Mouse (Mus musculus) bone marrow macrophage, adult 2 months (primary cell): Measurements from ENCODE around the gene Smg6. TPM values are rescaled to one million over a fixed set of nuclear protein-coding genes. Genes with fewer than 3 reads are reported as not detected.
A peak's percentile ranks its signal among the peaks of the same experiment; 100 is the strongest.

Source experiments
- H3K27ac ChIP-seq: 2 replicates; pipeline ENCODE4 v1.5.1; 2012; ENCODE audit warnings: low read depth, low read length; ENCODE audit not compliant: insufficient read depth
- H3K4me1 ChIP-seq: 2 replicates; pipeline ENCODE4 v1.6.1; 2012; ENCODE audit warnings: low read length; ENCODE audit not compliant: control insufficient read depth, insufficient read depth
- H3K4me3 ChIP-seq: 2 replicates; pipeline ENCODE4 v1.5.1; 2012; ENCODE audit warnings: mild to moderate bottlenecking, low read length, moderate library complexity; ENCODE audit not compliant: insufficient read depth
- CTCF ChIP-seq: IDR thresholded peaks from 2 replicates; pipeline ENCODE4 v1.5.1; 2012; ENCODE audit warnings: low read depth, mild to moderate bottlenecking, low read length, moderate library complexity
- POLR2A ChIP-seq: IDR thresholded peaks from 2 replicates; pipeline ENCODE4 v1.6.1; 2012; ENCODE audit warnings: mild to moderate bottlenecking, low read depth, low read length, borderline replicate concordance
- polyA plus RNA-seq: library from polyadenylated mRNA; stranded (reverse); fragments of >200 nt; gene quantifications from 2 replicates; pipeline ENCODE4 v1.2.4, GENCODE M21; 2012; ENCODE audit not compliant: missing spikeins, insufficient read depth, insufficient read length

The Smg6 gene
- polyA plus RNA-seq, 1 experiment: 14.7 TPM

DNA sequence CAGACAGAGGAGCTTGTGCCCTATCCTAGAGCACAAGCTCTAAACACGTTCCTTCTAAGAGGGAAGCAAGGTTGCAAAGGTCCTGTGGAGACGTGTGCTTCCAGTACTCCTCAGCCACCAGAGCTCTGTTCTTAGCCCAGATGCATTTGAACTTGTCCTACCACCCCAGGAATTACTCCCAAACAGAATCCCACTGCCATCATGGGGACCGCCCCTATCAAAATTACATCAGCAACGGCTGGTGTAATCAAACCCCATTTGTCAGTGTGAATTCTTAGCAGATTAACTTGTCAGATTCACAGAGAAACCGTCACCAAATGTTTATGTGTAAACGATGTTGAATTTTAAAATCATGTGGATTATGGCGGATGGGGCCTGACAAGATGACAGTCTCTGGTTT, 235.3 kb downstream of the Smg6 start:
- H3K4me1 ChIP-seq: no peaks in the 10 kb centered on the region
- no peak overlapping the region for H3K27ac ChIP-seq
- TF ChIP-seq POLR2A (no peak), CTCF (no peak)
- H3K4me3 ChIP-seq: no peak overlapping the region

- no peak overlapping the region for H3K4me3 ChIP-seq
- TF ChIP-seq POLR2A: no peak
- TF ChIP-seq CTCF: no peak
- H3K4me1 ChIP-seq: no peaks in the 10 kb centered on the region
- no peak overlapping the region for H3K27ac ChIP-seq
Observed at GRCm38 (mm10) chr11:75161417-75162008, 235.9 kb downstream of the Smg6 start.

- Histone ChIP-seq H3K27ac (no peak overlapping the region), H3K4me1 (no peaks in the 10 kb centered on the region)
Observed at GRCm38 (mm10) chr11:75162591-75163080, 237.0 kb downstream of the Smg6 start.

DNA sequence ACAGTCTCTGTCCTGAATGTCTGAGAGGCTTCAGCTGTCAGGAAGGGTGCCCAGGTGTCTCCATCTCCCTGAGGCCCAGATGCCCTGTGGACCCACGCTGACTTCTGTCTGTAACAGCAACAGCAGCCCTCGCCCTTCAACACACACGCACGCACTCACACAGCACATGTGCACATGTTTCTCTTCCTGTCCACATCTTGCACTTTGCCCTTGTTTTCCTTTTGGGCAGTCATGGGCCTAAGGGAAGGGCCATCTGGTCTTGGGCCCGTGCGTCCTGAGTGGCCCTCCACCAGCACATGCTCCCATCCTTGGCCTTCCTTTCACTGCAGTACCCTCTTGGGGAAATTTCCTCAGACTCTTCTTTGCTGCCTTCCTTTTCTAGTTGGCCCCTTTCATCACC, 237.8 kb downstream of the Smg6 start:
- Histone ChIP-seq H3K4me3 (no peak overlapping the region), H3K4me1 (no peaks in the 10 kb centered on the region), H3K27ac (no peak overlapping the region)
- TF ChIP-seq POLR2A: no peak
- no peak for TF ChIP-seq CTCF

More at GRCm38 (mm10) chr11:75162591-75163080, 237.0 kb downstream of the Smg6 start:
- no peak overlapping the region for H3K4me3 ChIP-seq
- TF ChIP-seq POLR2A (no peak), CTCF (no peak)

DNA sequence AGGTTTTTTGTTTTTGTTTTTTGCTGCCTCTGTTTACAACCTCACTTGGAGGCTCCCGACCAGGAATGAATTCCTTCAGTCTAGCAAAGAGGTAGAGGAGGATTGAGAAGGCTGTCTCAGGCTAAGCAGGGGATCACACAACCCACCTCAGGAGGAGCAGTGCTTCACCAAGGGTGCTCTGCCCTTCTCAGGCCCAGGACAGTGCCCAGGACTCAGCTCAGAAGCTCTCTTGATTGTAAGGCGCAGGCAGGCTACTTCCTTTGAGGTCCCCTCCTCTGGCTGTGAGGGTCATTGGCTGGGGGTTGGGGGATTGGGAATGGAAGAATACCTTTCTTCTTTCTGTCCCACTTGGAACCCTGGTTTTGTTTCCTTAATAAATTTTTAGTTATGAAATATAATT, 238.4 kb downstream of the Smg6 start:
- Histone ChIP-seq H3K4me3 (no peak overlapping the region), H3K27ac (no peak overlapping the region), H3K4me1 (no peaks in the 10 kb centered on the region)
- TF ChIP-seq POLR2A: no peak
- TF ChIP-seq CTCF: no peak

- H3K4me1 ChIP-seq: peaks cover 4% of the 10 kb centered on the region; the same call in 1 of the 2 replicates
- TF ChIP-seq CTCF: no peak
- no peak for TF ChIP-seq POLR2A
Observed at GRCm38 (mm10) chr11:75164750-75165149, 239.1 kb downstream of the Smg6 start.

DNA sequence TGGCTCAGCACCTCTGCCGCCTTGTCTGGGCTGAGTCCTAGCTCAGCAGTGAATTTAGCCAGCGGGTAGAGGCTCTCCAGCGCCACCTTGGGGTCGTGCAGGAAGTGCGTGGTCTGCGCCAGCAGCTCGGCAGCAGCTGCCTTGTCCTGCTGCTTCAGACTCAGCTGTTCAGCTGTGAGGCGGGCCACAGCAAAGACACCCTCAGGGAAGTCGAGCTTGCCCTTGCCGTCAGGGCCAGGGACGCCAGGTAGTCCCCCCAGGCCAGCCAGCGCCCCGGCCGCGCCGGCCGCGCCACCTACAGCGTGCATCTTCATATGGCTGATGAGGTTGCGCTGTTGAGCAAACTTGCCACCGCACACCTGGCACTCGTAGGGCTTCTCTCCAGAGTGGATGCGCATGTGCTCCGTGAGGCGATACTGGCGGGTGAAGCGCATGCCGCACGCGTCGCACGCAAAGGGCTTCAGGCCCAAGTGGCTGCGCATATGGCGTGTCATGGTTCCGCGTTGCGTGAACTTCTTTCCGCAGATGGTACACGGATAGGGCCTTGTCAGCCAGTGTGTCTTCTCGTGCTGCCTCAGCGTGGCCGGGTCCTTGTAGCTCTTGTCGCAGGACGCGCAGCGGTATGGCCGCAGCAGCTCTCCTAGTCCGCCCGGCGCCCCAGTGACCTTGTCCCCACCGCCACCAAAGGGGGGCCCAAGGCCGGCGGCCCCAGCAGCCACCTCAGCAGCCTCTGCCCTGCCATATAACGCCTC, 240.0 kb downstream of the Smg6 start:
- Histone ChIP-seq H3K4me1 (peaks cover 4% of the 10 kb centered on the region; the same call in 1 of the 2 replicates), H3K27ac (no peak overlapping the region), H3K4me3 (peak overlapping the region; percentile 14)
- TF ChIP-seq CTCF (peak; percentile 53; the same call in 1 of the 2 replicates), POLR2A (no peak)

More at GRCm38 (mm10) chr11:75164750-75165149, 239.1 kb downstream of the Smg6 start:
- Histone ChIP-seq H3K27ac (no peak overlapping the region), H3K4me3 (no peak overlapping the region)

DNA sequence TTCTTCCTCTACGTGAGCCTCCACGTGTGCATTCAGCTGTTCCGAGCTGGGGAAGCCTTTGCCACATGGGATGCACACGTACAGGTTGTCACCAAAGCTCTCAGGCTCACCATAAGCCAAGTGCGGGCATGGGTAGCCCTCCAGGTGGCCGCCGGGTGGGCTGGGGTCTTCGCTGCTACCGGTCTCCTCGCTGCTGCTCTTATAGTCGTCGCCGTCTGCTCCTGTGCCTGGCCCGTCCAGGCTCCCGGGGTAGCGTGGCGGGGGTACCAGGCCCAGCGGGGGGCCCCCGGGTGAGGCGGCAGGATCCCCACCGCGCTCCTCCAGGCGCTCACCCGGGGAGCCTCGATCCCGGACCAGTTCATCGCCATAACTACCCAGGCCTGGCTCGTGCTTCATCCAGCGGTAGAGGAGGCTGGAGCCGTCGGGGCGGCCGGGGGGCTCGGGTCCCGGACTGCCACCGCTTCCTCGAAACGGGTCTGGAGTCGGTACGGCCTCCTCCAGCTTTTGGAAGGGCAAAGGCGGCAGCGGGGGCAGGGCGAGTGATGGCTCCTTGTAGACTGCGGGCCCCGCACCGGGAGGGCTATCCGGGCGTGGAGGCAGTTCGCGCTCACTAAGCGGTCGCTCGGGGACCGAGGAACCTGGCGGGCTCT, 240.7 kb downstream of the Smg6 start:
- H3K27ac ChIP-seq: no peak overlapping the region
- peaks cover 4% of the 10 kb centered on the region; the same call in 1 of the 2 replicates for H3K4me1 ChIP-seq
- TF ChIP-seq CTCF (no peak), POLR2A (no peak)
- peak overlapping the region; percentile 0; the same call in 1 of the 2 replicates for H3K4me3 ChIP-seq

GRCm38 (mm10) chr11:75166861-75167642, 241.4 kb downstream of the Smg6 start:
- Histone ChIP-seq H3K27ac (no peak overlapping the region), H3K4me3 (peak overlapping the region; percentile 0)
- TF ChIP-seq CTCF: no peak
- no peak for TF ChIP-seq POLR2A

More at GRCm38 (mm10) chr11:75166861-75167642, 241.4 kb downstream of the Smg6 start:
- H3K4me1 ChIP-seq: peaks cover 4% of the 10 kb centered on the region; the same call in 1 of the 2 replicates
